10 mouse cellular contexts compared by ENCODE assay signal in the genomic region with DNA sequence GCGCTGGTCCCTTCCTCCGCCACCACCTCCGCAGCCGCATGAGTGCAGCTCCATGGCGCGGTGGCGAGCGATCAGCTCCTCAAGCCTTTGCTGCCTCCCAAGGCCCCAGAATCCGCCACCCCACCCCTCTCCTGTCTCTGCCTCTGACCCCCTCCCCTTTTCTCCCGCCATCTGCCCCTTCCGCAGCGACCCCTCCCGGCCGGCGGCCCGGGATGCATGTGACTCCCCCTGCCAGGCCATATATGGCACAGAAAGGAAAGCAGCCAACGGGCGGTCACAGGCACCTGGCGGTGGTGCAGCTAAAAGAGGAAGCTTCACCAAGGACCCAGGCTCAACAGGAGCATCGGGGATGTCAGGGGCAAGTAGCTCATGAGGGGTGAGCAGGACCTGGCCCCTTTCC. TPM values are rescaled to one million over a fixed set of nuclear protein-coding genes. Genes with fewer than 3 reads are reported as not detected.
A peak's percentile ranks its signal among the peaks of the same experiment; 100 is the strongest.
DNase-seq lines count a peak whose midpoint lies in the region; ATAC-seq and TF ChIP-seq lines count a peak whose summit lies in the region.
"Not testable (repeated sequence)": the region's sequence is repeated elsewhere in the genome, so short reads cannot be mapped to it uniquely, and the experiment has no call there.
"Had no signal": no experiment of that assay in that cellular context is flagged by ENCODE, and none has a peak within 500 bp of the region (broad histone marks: within the 10 kb centered on the region; RNA-seq: fewer than 3 reads in every experiment).

No protein-coding gene starts in this region.

- intact Hi-C loops in heart, adult 2 months (cut with DNase I); left cerebral cortex, postnatal 14 days (cut with DNase I): not testable (repeated sequence)

- TF ChIP-seq POLR2A in heart, adult 2 months (IDR thresholded peaks at IDR 0.05; ENCODE audit: insufficient read depth, low read depth, low read length), result not testable (repeated sequence)

- H3K4me1 ChIP-seq in embryonic facial prominence, embryonic 12.5 days; heart, adult 2 months (ENCODE audit: control insufficient read depth, insufficient read depth, low read length); intestine, embryonic 15.5 days (replicated peaks); lung, embryonic 16.5 days (replicated peaks; ENCODE audit: control insufficient read depth, insufficient read depth, low read length); neural tube, embryonic 15.5 days: not testable (repeated sequence)

- not testable (repeated sequence) for ATAC-seq in embryonic facial prominence, embryonic 12.5 days (ENCODE audit: insufficient number of reproducible peaks, insufficient read depth, low FRiP score, low TSS enrichment); intestine, embryonic 15.5 days; lung, embryonic 16.5 days (ENCODE audit: low read depth); neural tube, embryonic 15.5 days (ENCODE audit: low FRiP score)

- DNase-seq in adrenal gland, adult (ENCODE audit: inconsistent age in 2 of 2, low spot score in 1 of 2), result peak; percentile 2 to 17
- peak; percentile 7 to 14 for DNase-seq in heart, adult 2 months
- DNase-seq in left cerebral cortex, postnatal 14 days (ENCODE audit: low spot score in 2 of 2), result peak; percentile 6 to 21
- DNase-seq in thymus, postnatal 10 days (ENCODE audit: low spot score in 2 of 2), result peak; percentile 4 to 10

- H3K9ac ChIP-seq in embryonic facial prominence, embryonic 12.5 days, result 0 out of 2 replicates have a peak overlapping the region, but pooled peaks have one; percentile 30
- H3K9ac ChIP-seq in heart, adult 2 months (ENCODE audit: low read depth, low read length); intestine, embryonic 15.5 days; lung, embryonic 16.5 days (ENCODE audit: low read length): not testable (repeated sequence)
- H3K9ac ChIP-seq in neural tube, embryonic 15.5 days (replicated peaks), result peak overlapping the region; percentile 43; the same call in 1 of the 2 replicates

- peak; percentile 13; the same call in 1 of the 2 replicates for TF ChIP-seq CTCF in heart, adult 2 months (IDR thresholded peaks at IDR 0.05)

- WGBS in embryonic facial prominence, embryonic 12.5 days, result 4% methylated on average over 20 of the region's 20 CpGs
- WGBS in heart, adult 2 months, result 1% methylated on average over 19 of the region's 20 CpGs
- 2% methylated on average over 18 of the region's 20 CpGs for WGBS in intestine, embryonic 15.5 days
- 1% methylated on average over 16 of the region's 20 CpGs for WGBS in lung, embryonic 16.5 days
- 4% methylated on average over 10 of the region's 20 CpGs for WGBS in neural tube, embryonic 15.5 days

- not testable (repeated sequence) for H3K9me3 ChIP-seq in embryonic facial prominence, embryonic 12.5 days; intestine, embryonic 15.5 days; lung, embryonic 16.5 days (ENCODE audit: control insufficient read depth, low read length); neural tube, embryonic 15.5 days (replicated peaks)

- not testable (repeated sequence) for H3K79me2 ChIP-seq in heart, adult 2 months (replicated peaks; ENCODE audit: control insufficient read depth, insufficient read depth, low read length)

- not testable (repeated sequence) for H3K27me3 ChIP-seq in embryonic facial prominence, embryonic 12.5 days; heart, adult 2 months (ENCODE audit: control insufficient read depth, insufficient read depth, low read length); intestine, embryonic 15.5 days (replicated peaks); lung, embryonic 16.5 days (ENCODE audit: control insufficient read depth, insufficient read depth, low read depth, low read length); neural tube, embryonic 15.5 days (replicated peaks)

- H3K4me2 ChIP-seq in embryonic facial prominence, embryonic 12.5 days (replicated peaks), result peak overlapping the region; percentile 63
- peak overlapping the region; percentile 72 for H3K4me2 ChIP-seq in intestine, embryonic 15.5 days (replicated peaks)
- H3K4me2 ChIP-seq in lung, embryonic 16.5 days (ENCODE audit: low read depth, low read length), result peak overlapping the region; percentile 60
- H3K4me2 ChIP-seq in neural tube, embryonic 15.5 days, result peak overlapping the region; percentile 71

- H3K27ac ChIP-seq in embryonic facial prominence, embryonic 12.5 days; heart, adult 2 months; intestine, embryonic 15.5 days; lung, embryonic 16.5 days (ENCODE audit: low read length); neural tube, embryonic 15.5 days (replicated peaks): not testable (repeated sequence)

- H3K36me3 ChIP-seq in embryonic facial prominence, embryonic 12.5 days; heart, adult 2 months (ENCODE audit: control insufficient read depth, insufficient read depth, low read length); intestine, embryonic 15.5 days; lung, embryonic 16.5 days (ENCODE audit: control insufficient read depth, insufficient read depth, low read length); neural tube, embryonic 15.5 days: not testable (repeated sequence)

- peak overlapping the region; percentile 34 for H3K4me3 ChIP-seq in embryonic facial prominence, embryonic 12.5 days
- H3K4me3 ChIP-seq in heart, adult 2 months, result not testable (repeated sequence)
- H3K4me3 ChIP-seq in intestine, embryonic 15.5 days (replicated peaks), result peak overlapping the region; percentile 35
- peak overlapping the region; percentile 39 for H3K4me3 ChIP-seq in lung, embryonic 16.5 days (ENCODE audit: low read length)
- H3K4me3 ChIP-seq in neural tube, embryonic 15.5 days (replicated peaks), result peak overlapping the region; percentile 42

- TF ChIP-seq EP300 in heart, adult 2 months (IDR thresholded peaks at IDR 0.05; ENCODE audit: insufficient read depth, low read depth, low read length), result not testable (repeated sequence)

RNA-seq across cellular contexts. Expression of a gene that starts 14.6 kb away (rescaled TPM):
- polyA plus RNA-seq in embryonic facial prominence, embryonic 12.5 days (2016; fragmentation: Nextera tagmentation; extraction: Ambion mirVana), result 0.10 and 0.52 TPM in 2 replicates
- under 1 TPM in 1 of 2 experiments, not detected in 1; 0.25 TPM for total RNA-seq in heart, adult 2 months (2021)
- polyA plus RNA-seq in heart, adult 2 months (2012; rRNA removed), result not detected in 2 replicates
- 0.14 and 0.18 TPM in 2 replicates for polyA plus RNA-seq in intestine, embryonic 15.5 days (2015; fragmentation: Nextera tagmentation; extraction: Ambion mirVana)
- total RNA-seq in left cerebral cortex, postnatal 14 days (2021), result under 1 TPM; 0.47 to 0.55 TPM
- 0.19 TPM in 1 of 2 replicates, not detected in the other for polyA plus RNA-seq in lung, embryonic 16.5 days (2015; fragmentation: Nextera tagmentation; extraction: Ambion mirVana)
- 0.56 and 1.1 TPM in 2 replicates for polyA plus RNA-seq in neural tube, embryonic 15.5 days (2015; fragmentation: Nextera tagmentation; extraction: Ambion mirVana)
- total RNA-seq: adrenal gland, adult 2 months; neutrophil, adult 5-6 weeks had no signal
- polyA plus RNA-seq: adrenal gland, adult 2 months had no signal

RNA-seq across cellular contexts. Expression of a gene that starts 17.2 kb away (rescaled TPM):
- not detected in 2 replicates for polyA plus RNA-seq in embryonic facial prominence, embryonic 12.5 days (2016; fragmentation: Nextera tagmentation; extraction: Ambion mirVana)
- not detected for total RNA-seq in heart, adult 2 months (2021)
- not detected in 2 replicates for polyA plus RNA-seq in heart, adult 2 months (2012; rRNA removed)
- polyA plus RNA-seq in intestine, embryonic 15.5 days (2015; fragmentation: Nextera tagmentation; extraction: Ambion mirVana), result not detected in 2 replicates
- not detected for total RNA-seq in left cerebral cortex, postnatal 14 days (2021)
- not detected in 2 replicates for polyA plus RNA-seq in lung, embryonic 16.5 days (2015; fragmentation: Nextera tagmentation; extraction: Ambion mirVana)
- polyA plus RNA-seq in neural tube, embryonic 15.5 days (2015; fragmentation: Nextera tagmentation; extraction: Ambion mirVana), result 0.50 and 0.93 TPM in 2 replicates
- total RNA-seq: adrenal gland, adult 2 months; neutrophil, adult 5-6 weeks had no signal
- polyA plus RNA-seq: adrenal gland, adult 2 months had no signal
